Mouse (Mus musculus) monocyte, adult 5-6 weeks (primary cell): Measurements from ENCODE around the gene Vkorc1. TPM values are rescaled to one million over a fixed set of nuclear protein-coding genes. Genes with fewer than 3 reads are reported as not detected.
"Not testable (repeated sequence)": the region's sequence is repeated elsewhere in the genome, so short reads cannot be mapped to it uniquely, and the experiment has no call there.

Experiments used
- ATAC-seq: fragments of 153-309, 156-312 bp; replicated peaks from 2 replicates; pipeline ENCODE4 v1.8.0; 2017; ENCODE audit warnings: mild to moderate bottlenecking; ENCODE audit not compliant: low TSS enrichment, insufficient number of reproducible peaks, severe bottlenecking, poor library complexity, low FRiP score
- total RNA-seq: library from RNA; stranded (forward); fragments of 200-1000, 200-491, 200-594 nt; gene quantifications from 3 replicates; pipeline ENCODE4 v1.2.3, GENCODE M21; 2017

Vkorc1 gene
- total RNA-seq, result 1.4 to 3.6 TPM (median 2.3 TPM) in 3 replicates

GRCm38 (mm10) chr7:127895442-127895841 is at the start of gene Vkorc1, which contains the start of gene Gm21974:
Vkorc1 (minus strand) TSS chr7:127895617.
Gm21974 (minus strand) TSS chr7:127895454.
- ATAC-seq, result peak; percentile 92

GRCm38 (mm10) chr7:127944614-127945013 is 49.2 kb upstream of the Vkorc1 start:
- ATAC-seq, result no peak

- ATAC-seq, result not testable (repeated sequence)
Observed at GRCm38 (mm10) chr7:127942097-127942496, 46.7 kb upstream of the Vkorc1 start.

GRCm38 (mm10) chr7:127936216-127936884 is 40.9 kb upstream of the Vkorc1 start:
- ATAC-seq, result no peak

GRCm38 (mm10) chr7:127935748-127936159 is 40.3 kb upstream of the Vkorc1 start:
- ATAC-seq, result 0 out of 2 replicates have a peak, but pooled peaks have one; percentile 8

- peak; percentile 98 for ATAC-seq
Observed at GRCm38 (mm10) chr7:127935028-127935722, 39.8 kb upstream of the Vkorc1 start.

GRCm38 (mm10) chr7:127934075-127934474 is 38.7 kb upstream of the Vkorc1 start:
- ATAC-seq, result no peak

GRCm38 (mm10) chr7:127932273-127933031 is 37.0 kb upstream of the Vkorc1 start:
- no peak for ATAC-seq

- no peak for ATAC-seq
Observed at GRCm38 (mm10) chr7:127931351-127932135, 36.1 kb upstream of the Vkorc1 start.

- ATAC-seq, result no peak
Observed at GRCm38 (mm10) chr7:127930636-127931035, 35.2 kb upstream of the Vkorc1 start.

- ATAC-seq, result no peak
Observed at GRCm38 (mm10) chr7:127929923-127930322, 34.5 kb upstream of the Vkorc1 start, which contains the start of gene Prss8. Prss8 (minus strand) TSS chr7:127930104.

- no peak for ATAC-seq
Observed at GRCm38 (mm10) chr7:127928596-127928995, 33.2 kb upstream of the Vkorc1 start.

- ATAC-seq, result no peak
Observed at GRCm38 (mm10) chr7:127927726-127928125, 32.3 kb upstream of the Vkorc1 start.

- ATAC-seq, result no peak
Observed at GRCm38 (mm10) chr7:127926846-127927245, 31.4 kb upstream of the Vkorc1 start.

- ATAC-seq, result no peak
Observed at GRCm38 (mm10) chr7:127926066-127926465, 30.6 kb upstream of the Vkorc1 start.

GRCm38 (mm10) chr7:127925252-127925651 is 29.8 kb upstream of the Vkorc1 start:
- ATAC-seq, result no peak

GRCm38 (mm10) chr7:127923714-127924113 is 28.3 kb upstream of the Vkorc1 start:
- no peak for ATAC-seq

GRCm38 (mm10) chr7:127922451-127923275 is 27.2 kb upstream of the Vkorc1 start:
- ATAC-seq, result peak; percentile 77
